Mouse (Mus musculus) liver, postnatal 0 days (tissue): ENCODE measurements around the gene Mypn.

Experiments used
- CTCF ChIP-seq: sonication (generic); IDR thresholded peaks from 2 replicates; pipeline ENCODE4 v1.5.1; 2016; ENCODE audit warnings: antibody characterized with exemption, low read depth
- EP300 ChIP-seq: IDR thresholded peaks from 2 replicates; pipeline ENCODE4 v1.6.1; 2016; ENCODE audit warnings: antibody characterized with exemption, low read depth, mild to moderate bottlenecking

DNA sequence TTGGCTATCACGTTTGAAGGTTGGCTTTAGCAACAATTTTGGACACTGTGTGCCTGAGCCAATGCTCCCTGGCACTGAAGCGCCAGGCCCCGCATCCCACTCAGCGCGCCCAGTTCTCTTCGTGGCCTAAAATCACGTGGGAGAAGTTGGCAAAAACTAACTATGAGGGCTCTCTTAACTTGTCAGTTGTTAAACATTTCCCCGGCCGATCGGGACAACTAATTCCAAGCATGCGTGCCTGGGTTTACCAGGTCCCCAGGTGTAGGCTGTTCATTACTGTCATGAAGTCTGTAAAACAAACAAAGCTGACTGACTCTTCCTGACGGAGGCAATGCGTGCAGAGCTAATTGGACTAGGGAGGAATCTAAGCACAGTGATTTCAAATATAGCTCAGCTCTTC is 61.1 kb downstream of the Mypn start:
- TF ChIP-seq EP300 (no peak), CTCF (no peak)
